In the genomic region with DNA sequence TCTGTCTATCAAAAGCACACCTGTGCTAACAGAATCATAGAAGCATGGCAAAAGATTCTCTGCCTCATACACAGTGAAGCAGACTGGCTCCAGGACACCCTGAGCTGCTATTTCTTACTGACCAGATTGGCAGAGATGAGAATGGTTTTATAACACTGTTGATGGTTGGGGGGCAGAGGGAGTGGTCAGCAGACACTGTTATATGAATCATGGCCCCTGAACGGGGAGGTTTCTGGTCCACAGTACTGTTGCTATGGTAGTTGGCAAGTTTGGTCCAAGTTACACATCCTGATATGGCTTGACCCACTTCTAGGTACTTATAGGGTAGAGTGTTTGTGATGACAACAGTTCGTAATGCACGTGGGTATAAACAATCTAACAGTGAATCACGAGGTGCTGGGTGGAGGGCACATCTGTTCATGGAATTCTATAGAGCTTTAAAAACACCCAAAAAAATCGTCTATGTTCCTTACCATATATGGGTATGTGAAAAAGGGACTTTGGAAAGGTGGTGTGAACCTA, we compare ENCODE assay signal across 15 mouse cellular contexts. TPM values are rescaled to one million over a fixed set of nuclear protein-coding genes. Genes with fewer than 3 reads are reported as not detected.
DNase-seq lines count a peak whose midpoint lies in the region; ATAC-seq and TF ChIP-seq lines count a peak whose summit lies in the region.
"Had no signal": no experiment of that assay in that cellular context is flagged by ENCODE, and none has a peak within 500 bp of the region (broad histone marks: within the 10 kb centered on the region; RNA-seq: fewer than 3 reads in every experiment).

No protein-coding gene starts in this region.

- intact Hi-C loops in left cerebral cortex, adult 2 months (cut with DNase I) = loop anchor here (5.0 kb wide), 4 partner anchors 50 to 290 kb away; a partner anchor contains a TSS
- intact Hi-C loops in left cerebral cortex, postnatal 10 days (cut with DNase I) = no loop called here

- H3K9me3 ChIP-seq in hindbrain, embryonic 13.5 days = no peaks in the 10 kb centered on the region

- no peak overlapping the region for H3K4me3 ChIP-seq in left cerebral cortex, adult 2 months
- no peak overlapping the region for H3K4me3 ChIP-seq in hindbrain, embryonic 13.5 days

- WGBS in hindbrain, embryonic 13.5 days = 89% methylated on average over 5 of the region's 5 CpGs

- peaks cover 16% of the 10 kb centered on the region; the same call in 1 of the 2 replicates for H3K4me1 ChIP-seq in hindbrain, embryonic 13.5 days (replicated peaks)

- H3K9ac ChIP-seq in hindbrain, embryonic 13.5 days = no peak overlapping the region
- H3K9ac ChIP-seq: lung, embryonic 14.5 days had no signal

- H3K4me2 ChIP-seq in hindbrain, embryonic 13.5 days = no peak overlapping the region
- H3K4me2 ChIP-seq: lung, embryonic 14.5 days had no signal

- no peak for TF ChIP-seq CTCF in left cerebral cortex, adult 2 months (IDR thresholded peaks at IDR 0.05)

- H3K36me3 ChIP-seq in hindbrain, embryonic 13.5 days = no peaks in the 10 kb centered on the region

- peak; percentile 36; the same call in 1 of the 2 replicates for ATAC-seq in hindbrain, embryonic 13.5 days (ENCODE audit: low FRiP score)
- ATAC-seq: CD4-positive, CD25-positive, alpha-beta regulatory T cell, adult 4 months had no signal

- peak overlapping the region; percentile 45; the same call in 1 of the 2 replicates for H3K27ac ChIP-seq in left cerebral cortex, adult 2 months
- H3K27ac ChIP-seq in hindbrain, embryonic 13.5 days = no peak overlapping the region

- no peak for DNase-seq in left cerebral cortex, adult 2 months (ENCODE audit: extremely low spot score in 1 of 2, low spot score in 2 of 2)
- no peak for DNase-seq in left cerebral cortex, postnatal 10 days (ENCODE audit: extremely low spot score in 1 of 2, low spot score in 2 of 2)
- DNase-seq in right cerebral cortex, adult 2 months (ENCODE audit: low spot score in 2 of 2) = peak; percentile 24 to 40
- no peak for DNase-seq in right cerebral cortex, postnatal 14 days
- DNase-seq in gastrocnemius, postnatal 25 days = no peak
- no peak for DNase-seq in layer of hippocampus, postnatal 14 days (ENCODE audit: low spot score in 2 of 2)
- DNase-seq: adrenal gland, postnatal 10 days; kidney, adult 9 months; liver; lung, embryonic 14.5 days; thymus, postnatal 14 days had no signal

- H3K27me3 ChIP-seq in hindbrain, embryonic 13.5 days = no peaks in the 10 kb centered on the region

RNA-seq across cellular contexts. Expression of a gene that starts 49.6 kb away (rescaled TPM):
- total RNA-seq in left cerebral cortex, adult 2 months (2021) = 100 to 1,000 TPM; 261 to 283 TPM
- total RNA-seq in left cerebral cortex, postnatal 10 days (2021) = 100 to 1,000 TPM; 226 to 235 TPM
- polyA plus RNA-seq in hindbrain, embryonic 13.5 days (2015; fragmentation: Nextera tagmentation; extraction: Ambion mirVana) = 152 and 154 TPM in 2 replicates
- under 1 TPM; 0.24 to 0.28 TPM for total RNA-seq in gastrocnemius, postnatal 25 days (2021)
- total RNA-seq in layer of hippocampus, postnatal 14 days (2021) = 100 to 1,000 TPM; 273 to 296 TPM
- total RNA-seq: granulocyte monocyte progenitor cell, adult 5-6 weeks; MEL had no signal
- polyA plus RNA-seq: CD4-positive, CD25-positive, alpha-beta regulatory T cell, adult 4 months had no signal

RNA-seq across cellular contexts. Expression of a gene that starts 59.5 kb away (rescaled TPM):
- total RNA-seq in left cerebral cortex, adult 2 months (2021) = 10 to 100 TPM; 45.8 to 49.5 TPM
- total RNA-seq in left cerebral cortex, postnatal 10 days (2021) = 10 to 100 TPM; 35.1 to 38.9 TPM
- polyA plus RNA-seq in hindbrain, embryonic 13.5 days (2015; fragmentation: Nextera tagmentation; extraction: Ambion mirVana) = 41.8 and 53.3 TPM in 2 replicates
- total RNA-seq in gastrocnemius, postnatal 25 days (2021) = 10 to 100 TPM; 73.8 to 92.1 TPM
- 10 to 100 TPM; 45.3 to 60.0 TPM for total RNA-seq in layer of hippocampus, postnatal 14 days (2021)

RNA-seq across cellular contexts. Expression of a gene that starts 59.9 kb away (rescaled TPM):
- total RNA-seq in left cerebral cortex, adult 2 months (2021) = 10 to 100 TPM; 20.4 to 20.7 TPM
- total RNA-seq in left cerebral cortex, postnatal 10 days (2021) = 10 to 100 TPM; 18.5 to 18.6 TPM
- polyA plus RNA-seq in hindbrain, embryonic 13.5 days (2015; fragmentation: Nextera tagmentation; extraction: Ambion mirVana) = 27.9 and 28.8 TPM in 2 replicates
- 10 to 100 TPM; 12.1 to 13.9 TPM for total RNA-seq in gastrocnemius, postnatal 25 days (2021)
- 10 to 100 TPM; 20.6 to 23.9 TPM for total RNA-seq in layer of hippocampus, postnatal 14 days (2021)

Comparison
In these comparisons a context has a peak if more than half of its experiments do, and no peak if none do; other contexts are left out.
1. DNase-seq: peak in right cerebral cortex, adult 2 months (2 of 2); none in left cerebral cortex, adult 2 months (0 of 2), left cerebral cortex, postnatal 10 days (0 of 2), right cerebral cortex, postnatal 14 days (single experiment), gastrocnemius, postnatal 25 days (single experiment) and layer of hippocampus, postnatal 14 days (0 of 2).
2. RNA of a gene that starts 49.6 kb away (total RNA-seq): 273 to 296 TPM in layer of hippocampus, postnatal 14 days, 261 to 283 TPM in left cerebral cortex, adult 2 months and 226 to 235 TPM in left cerebral cortex, postnatal 10 days; 0.24 to 0.28 TPM in gastrocnemius, postnatal 25 days; every median in the first group is over 100 times any median in the second.